ENCODE assay signal across 8 mouse cellular contexts in genomic region chr15:97667437-97667836, GRCm38 (mm10). TPM values are rescaled to one million over a fixed set of nuclear protein-coding genes. Genes with fewer than 3 reads are reported as not detected.
A peak's percentile ranks its signal among the peaks of the same experiment; 100 is the strongest.
DNase-seq lines count a peak whose midpoint lies in the region; ATAC-seq lines count a peak whose summit lies in the region.

No protein-coding gene starts in this region.

- H3K4me1 ChIP-seq in embryonic facial prominence, embryonic 10.5 days = peaks cover 11% of the 10 kb centered on the region
- peaks cover 6% of the 10 kb centered on the region; the same call in 1 of the 2 replicates for H3K4me1 ChIP-seq in hindbrain, embryonic 14.5 days (replicated peaks; ENCODE audit: control insufficient read depth, insufficient read depth, low read length)
- H3K4me1 ChIP-seq in midbrain, embryonic 14.5 days (ENCODE audit: control insufficient read depth, insufficient read depth, low read length) = peaks cover 10% of the 10 kb centered on the region

- H3K4me3 ChIP-seq in embryonic facial prominence, embryonic 10.5 days = no peak overlapping the region
- no peak overlapping the region for H3K4me3 ChIP-seq in hindbrain, embryonic 14.5 days (replicated peaks; ENCODE audit: low read length)
- H3K4me3 ChIP-seq in midbrain, embryonic 14.5 days (replicated peaks; ENCODE audit: low read depth, low read length) = no peak overlapping the region

- DNase-seq in cerebellum, adult 11 months = peak; percentile 47
- DNase-seq in adrenal gland, postnatal 10 days = peak; percentile 72
- DNase-seq in embryonic facial prominence, embryonic 10.5 days (ENCODE audit: low spot score) = peak; percentile 79
- DNase-seq in hindbrain, embryonic 14.5 days (ENCODE audit: low spot score) = peak; percentile 90
- peak; percentile 63 for DNase-seq in left cerebral cortex, postnatal 4 days
- peak; percentile 90 for DNase-seq in midbrain, embryonic 14.5 days
- DNase-seq in spleen, postnatal 10 days (ENCODE audit: low spot score in 2 of 2) = peak; percentile 44 to 71

- no peaks in the 10 kb centered on the region for H3K9me3 ChIP-seq in embryonic facial prominence, embryonic 10.5 days
- no peaks in the 10 kb centered on the region for H3K9me3 ChIP-seq in hindbrain, embryonic 14.5 days (ENCODE audit: control insufficient read depth, low read length)
- no peaks in the 10 kb centered on the region for H3K9me3 ChIP-seq in midbrain, embryonic 14.5 days (ENCODE audit: control insufficient read depth, low read length)

- 35% methylated on average over 7 of the region's 7 CpGs for WGBS in embryonic facial prominence, embryonic 10.5 days
- WGBS in hindbrain, embryonic 14.5 days = 26% methylated on average over 7 of the region's 7 CpGs
- WGBS in midbrain, embryonic 14.5 days = 25% methylated on average over 7 of the region's 7 CpGs

- peak overlapping the region; percentile 67 for H3K27ac ChIP-seq in embryonic facial prominence, embryonic 10.5 days (replicated peaks)
- peak overlapping the region; percentile 7; the same call in 1 of the 2 replicates for H3K27ac ChIP-seq in hindbrain, embryonic 14.5 days
- H3K27ac ChIP-seq in midbrain, embryonic 14.5 days (replicated peaks; ENCODE audit: low read depth, low read length) = peak overlapping the region; percentile 55; the same call in 1 of the 2 replicates

- intact Hi-C loops in left cerebral cortex, postnatal 4 days (cut with DNase I) = loop anchor here (10.0 kb wide), 1 partner anchor 213 kb away; no protein-coding TSS in a partner anchor

- H3K27me3 ChIP-seq in embryonic facial prominence, embryonic 10.5 days (replicated peaks; ENCODE audit: low read depth, poor library complexity, severe bottlenecking) = no peaks in the 10 kb centered on the region
- no peaks in the 10 kb centered on the region for H3K27me3 ChIP-seq in hindbrain, embryonic 14.5 days (ENCODE audit: control insufficient read depth, insufficient read depth, low read length)
- no peaks in the 10 kb centered on the region for H3K27me3 ChIP-seq in midbrain, embryonic 14.5 days (ENCODE audit: control insufficient read depth, insufficient read depth, low read length)

- ATAC-seq in cerebellum, adult (ENCODE audit: insufficient number of reproducible peaks, low FRiP score, low TSS enrichment) = no peak
- no peak for ATAC-seq in hindbrain, embryonic 14.5 days (ENCODE audit: low FRiP score)
- ATAC-seq in midbrain, embryonic 14.5 days (ENCODE audit: low FRiP score, low TSS enrichment) = no peak

- peaks cover 16% of the 10 kb centered on the region for H3K36me3 ChIP-seq in embryonic facial prominence, embryonic 10.5 days (replicated peaks)
- no peaks in the 10 kb centered on the region for H3K36me3 ChIP-seq in hindbrain, embryonic 14.5 days (replicated peaks; ENCODE audit: control insufficient read depth, insufficient read depth)
- no peaks in the 10 kb centered on the region for H3K36me3 ChIP-seq in midbrain, embryonic 14.5 days (ENCODE audit: control insufficient read depth, insufficient read depth, low read length)

- H3K9ac ChIP-seq in hindbrain, embryonic 14.5 days = no peak overlapping the region
- no peak overlapping the region for H3K9ac ChIP-seq in midbrain, embryonic 14.5 days (replicated peaks; ENCODE audit: low read length)

- no peak overlapping the region for H3K4me2 ChIP-seq in hindbrain, embryonic 14.5 days (replicated peaks)
- H3K4me2 ChIP-seq in midbrain, embryonic 14.5 days (ENCODE audit: low read length) = 0 out of 2 replicates have a peak overlapping the region, but pooled peaks have one; percentile 19

RNA-seq across cellular contexts. Expression of gene Rpap3, which starts 38.2 kb away (rescaled TPM):
- total RNA-seq in adrenal gland, postnatal 10 days (2021) = 10 to 100 TPM; 14.1 to 18.8 TPM
- 38.8 and 40.2 TPM in 2 replicates for polyA plus RNA-seq in embryonic facial prominence, embryonic 10.5 days (2016; fragmentation: Nextera tagmentation; extraction: Ambion mirVana)
- polyA plus RNA-seq in hindbrain, embryonic 14.5 days (2014; fragmentation: Nextera tagmentation; extraction: Ambion mirVana) = 42.1 and 45.6 TPM in 2 replicates
- 10 to 100 TPM; 33.8 to 34.6 TPM for total RNA-seq in left cerebral cortex, postnatal 4 days (2021)
- polyA plus RNA-seq in midbrain, embryonic 14.5 days (2014; fragmentation: Nextera tagmentation; extraction: Ambion mirVana) = 45.5 and 50.3 TPM in 2 replicates

Comparison
In these comparisons a context has a peak if more than half of its experiments do, and no peak if none do; other contexts are left out.
1. H3K27ac ChIP-seq: peak in every context shown above with its lines; median percentile 67 in embryonic facial prominence, embryonic 10.5 days; 55 in midbrain, embryonic 14.5 days; 7 in hindbrain, embryonic 14.5 days.